Mouse (Mus musculus) v-Abl transformed pro-B cells (cell line): ENCODE results near the gene Clec10a.
"Not testable (repeated sequence)": the region's sequence is repeated elsewhere in the genome, so short reads cannot be mapped to it uniquely, and the experiment has no call there.

Experiments used
- in situ Hi-C, 2 experiments: fragments of 400-800 bp; cut with MboI; formaldehyde crosslinking; loops; one replicate each; pipeline ENCODE4 v1.15.1; 2025; ENCODE audit not compliant: unreplicated experiment in 2 of 2

Gene Clec10a

DNA sequence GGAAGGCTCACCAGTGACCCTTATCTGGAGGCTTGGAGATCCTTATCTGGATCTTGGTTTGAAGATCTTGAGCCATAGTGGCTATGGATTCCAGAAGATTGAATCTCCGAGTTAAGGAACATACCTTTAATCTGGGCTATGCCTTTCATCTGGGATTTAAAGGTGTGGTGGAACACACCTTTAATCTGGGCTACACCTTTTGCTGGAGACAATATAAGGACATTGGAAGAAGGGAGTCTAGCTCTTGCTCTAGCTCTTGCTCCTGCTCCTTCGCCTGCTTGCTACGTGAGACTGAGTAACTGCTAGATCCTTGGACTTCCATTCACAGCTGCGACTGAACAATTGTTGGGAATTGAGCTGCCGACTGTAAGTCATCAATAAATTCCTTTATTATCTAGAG is at the start of gene Clec10a:
Clec10a (plus strand) TSS at position 301 of the 400 bp plus-strand sequence.
- in situ Hi-C loops: not testable (repeated sequence)

GRCm38 (mm10) chr11:70107085-70107484 is 48.9 kb upstream of the Clec10a start:
- in situ Hi-C loops: no loop called here

- in situ Hi-C loops: loop anchor here in 1 of 2 experiments (5.0 to 10.0 kb wide), 2 partner anchors 48 to 175 kb away; partner anchors contain the start of gene Ybx2
These were observed 45.9 kb upstream of the Clec10a start for GRCm38 (mm10) chr11:70110146-70110545.

DNA sequence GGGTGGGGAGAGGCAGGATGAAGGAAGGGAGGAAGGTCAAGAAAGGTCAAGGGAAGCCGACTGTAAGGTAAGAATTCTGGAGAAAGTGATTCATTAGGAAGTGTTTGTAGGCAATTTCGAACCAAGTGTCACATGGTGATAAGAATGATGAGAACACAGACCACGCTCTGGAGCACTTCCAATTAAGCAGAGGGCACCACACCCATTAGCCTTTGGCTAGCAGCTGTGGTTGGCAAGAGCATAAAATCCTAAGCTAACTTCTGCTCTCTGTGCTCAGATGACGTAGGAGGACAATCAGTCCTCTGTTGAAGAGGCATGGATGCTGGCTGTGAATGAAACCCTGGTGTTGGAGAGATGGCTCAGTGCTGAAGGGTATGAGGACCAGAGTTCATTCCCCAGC is 41.4 kb upstream of the Clec10a start:
- in situ Hi-C loops: loop anchor here in 1 of 2 experiments (5.0 to 10.0 kb wide), 2 partner anchors 52 to 180 kb away; partner anchors contain the start of gene Ybx2

- in situ Hi-C loops: loop anchor here in 1 of 2 experiments (10.0 kb wide), 1 partner anchor 181 kb away; the partner anchor contains the start of gene Ybx2
These were observed 40.1 kb upstream of the Clec10a start for GRCm38 (mm10) chr11:70115901-70116300.

DNA sequence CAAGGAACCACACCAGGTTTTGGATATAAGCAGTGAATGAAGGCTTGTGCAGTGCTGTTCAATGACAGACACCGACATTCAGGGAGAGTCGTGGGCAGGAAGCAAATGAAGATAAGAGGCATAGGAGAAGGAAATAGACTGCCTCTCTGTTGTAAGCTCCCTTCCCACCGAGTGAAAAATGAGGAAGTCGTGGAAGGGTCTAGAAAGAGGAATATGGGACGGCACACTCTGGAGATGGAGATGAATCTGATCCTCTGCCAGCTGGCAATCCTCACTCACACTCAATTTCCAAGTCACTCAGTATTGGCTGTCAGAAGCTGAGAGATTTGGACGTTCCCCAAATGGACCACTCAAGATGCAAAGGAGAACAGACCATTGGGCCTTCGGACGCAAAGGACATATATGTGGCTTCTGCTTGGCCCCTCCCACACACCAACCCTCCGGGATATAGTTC is 26.0 kb upstream of the Clec10a start, which contains the start of gene Mgl2:
Mgl2 (plus strand) TSS at position 404 of the 454 bp plus-strand sequence.
- in situ Hi-C loops: no loop called here

- in situ Hi-C loops: not testable (repeated sequence)
These were observed 21.0 kb upstream of the Clec10a start for GRCm38 (mm10) chr11:70135001-70135400.

DNA sequence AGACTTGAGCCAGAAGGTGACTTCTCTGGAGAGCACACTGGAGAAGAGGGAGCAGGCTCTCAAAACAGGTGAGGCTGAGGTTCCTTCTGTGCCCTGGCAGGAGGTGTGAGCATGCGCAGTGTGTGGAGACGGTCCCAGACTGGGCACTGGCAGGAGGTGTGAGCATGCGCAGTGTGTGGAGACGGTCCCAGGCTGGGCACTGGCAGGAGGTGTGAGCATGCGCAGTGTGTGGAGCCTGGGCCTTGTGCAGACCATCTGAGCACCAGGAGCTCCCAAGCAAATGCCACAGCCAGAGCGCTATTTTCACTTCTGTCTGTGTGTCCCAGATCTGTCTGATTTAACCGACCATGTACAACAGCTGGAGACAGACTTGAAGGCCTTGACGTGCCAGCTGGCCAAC is 20.1 kb upstream of the Clec10a start:
- in situ Hi-C loops: not testable (repeated sequence)

DNA sequence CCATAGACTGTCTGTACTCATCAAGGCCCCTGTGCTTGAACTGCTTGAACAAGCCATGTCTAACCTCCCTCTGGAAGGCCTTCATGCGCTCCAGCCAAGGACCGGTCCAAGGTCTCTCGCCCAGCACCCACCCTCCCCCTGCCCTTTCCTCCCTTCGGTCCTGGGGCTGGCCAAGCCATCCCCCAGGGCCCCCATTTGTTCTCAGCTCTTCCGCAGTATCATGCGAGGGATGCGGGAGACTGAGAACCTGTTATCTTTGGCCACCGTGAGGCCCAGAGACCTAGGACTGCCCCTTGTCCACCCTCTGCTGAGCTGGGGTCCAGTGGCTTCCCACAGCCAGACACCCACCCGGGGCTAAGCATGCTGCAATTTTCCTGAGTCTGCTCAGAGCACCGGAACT is 16.8 kb upstream of the Clec10a start:
- in situ Hi-C loops: no loop called here

- in situ Hi-C loops: no loop called here
These were observed 4.9 kb upstream of the Clec10a start for GRCm38 (mm10) chr11:70151072-70151471.

GRCm38 (mm10) chr11:70162336-70162735 is 6.3 kb downstream of the Clec10a start:
- in situ Hi-C loops: no loop called here

DNA sequence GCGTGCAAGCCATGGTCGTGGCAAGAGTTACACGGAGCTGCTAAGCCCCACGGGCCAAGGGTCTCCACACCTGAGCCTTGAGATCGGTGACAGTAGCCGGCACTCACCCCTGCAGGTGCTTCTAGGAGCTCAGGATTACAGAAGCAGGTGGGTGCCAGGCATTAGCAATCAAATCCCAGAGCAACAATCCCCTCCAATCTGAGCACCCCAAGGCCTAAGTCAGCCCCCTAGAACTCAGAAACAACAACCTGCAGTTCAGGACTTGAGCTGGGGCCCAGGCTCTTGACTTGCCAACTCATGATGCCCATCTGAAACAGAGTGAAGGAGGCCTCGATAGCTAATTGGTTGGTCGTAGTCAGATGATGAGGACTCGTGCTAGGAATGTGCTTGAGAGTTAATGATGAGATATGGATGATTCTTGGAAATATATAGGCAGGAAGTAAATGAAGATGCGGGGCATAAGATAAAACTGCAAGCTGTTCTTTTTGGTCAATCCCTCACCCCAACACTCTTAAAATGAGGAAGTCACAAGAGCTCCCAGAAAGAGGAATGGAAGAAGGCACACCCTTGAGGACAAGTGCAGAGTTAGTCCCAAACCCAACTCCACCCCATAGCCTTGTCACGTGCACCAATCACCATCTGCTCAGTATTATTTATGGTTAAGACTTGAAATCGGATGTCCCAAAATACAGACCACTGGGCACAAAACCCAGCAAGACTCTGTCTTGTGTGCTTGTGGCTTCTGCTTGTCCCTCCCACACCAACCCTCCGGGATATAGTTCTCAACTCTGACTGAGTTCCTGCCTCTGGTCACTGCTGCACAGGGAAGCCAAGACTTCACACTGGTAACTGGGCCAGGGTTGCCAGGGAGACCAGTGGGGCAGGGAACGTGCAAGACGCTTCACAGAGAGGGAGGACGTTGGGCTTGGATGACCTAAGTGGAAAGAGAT is 10.2 kb downstream of the Clec10a start:
- in situ Hi-C loops: no loop called here

GRCm38 (mm10) chr11:70168136-70168535 is 12.1 kb downstream of the Clec10a start:
- in situ Hi-C loops: no loop called here

GRCm38 (mm10) chr11:70169471-70169870 is 13.5 kb downstream of the Clec10a start:
- in situ Hi-C loops: not testable (repeated sequence)

GRCm38 (mm10) chr11:70170291-70170690 is 14.3 kb downstream of the Clec10a start:
- in situ Hi-C loops: no loop called here

DNA sequence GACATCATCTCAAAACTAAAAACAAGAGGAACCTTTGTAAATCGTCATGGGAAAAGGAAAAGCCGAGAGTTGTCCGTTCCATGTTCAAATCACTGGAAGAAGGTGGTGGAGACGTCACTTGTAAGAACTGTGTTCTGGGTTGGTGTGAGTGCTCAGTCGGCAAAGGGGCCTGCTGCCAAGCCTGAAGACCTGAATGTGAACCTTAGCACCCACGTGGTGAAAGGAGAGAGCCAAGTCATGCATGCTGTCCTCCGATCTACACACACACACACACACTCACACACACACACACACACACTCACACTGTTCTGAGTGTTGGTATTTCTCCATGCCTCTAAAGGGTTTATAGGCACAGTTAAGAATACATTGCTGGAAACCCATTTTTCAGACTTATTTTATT is 15.2 kb downstream of the Clec10a start:
- in situ Hi-C loops: no loop called here

GRCm38 (mm10) chr11:70171847-70172246 is 15.8 kb downstream of the Clec10a start:
- in situ Hi-C loops: no loop called here

- in situ Hi-C loops: no loop called here
These were observed 16.3 kb downstream of the Clec10a start for GRCm38 (mm10) chr11:70172298-70172697.

DNA sequence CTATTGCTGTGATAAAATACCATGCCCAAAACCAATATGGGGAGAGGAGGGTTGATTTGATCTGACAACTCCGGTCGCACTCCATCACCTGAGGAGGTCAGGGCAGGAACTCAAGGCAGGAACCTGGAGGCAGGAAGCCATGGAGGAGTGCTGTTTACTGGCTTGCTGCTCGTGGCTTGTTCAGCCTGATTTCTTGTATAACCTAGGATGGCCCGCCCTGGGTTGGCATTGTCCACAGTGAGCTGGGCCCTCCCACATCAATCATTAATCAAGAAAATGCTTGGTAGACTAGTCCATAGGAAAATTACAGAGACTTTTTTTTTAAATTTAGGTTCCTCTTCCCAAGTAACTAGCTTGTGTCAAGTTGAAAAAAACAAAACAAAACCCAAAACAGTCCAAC is 18.5 kb downstream of the Clec10a start:
- in situ Hi-C loops: no loop called here

DNA sequence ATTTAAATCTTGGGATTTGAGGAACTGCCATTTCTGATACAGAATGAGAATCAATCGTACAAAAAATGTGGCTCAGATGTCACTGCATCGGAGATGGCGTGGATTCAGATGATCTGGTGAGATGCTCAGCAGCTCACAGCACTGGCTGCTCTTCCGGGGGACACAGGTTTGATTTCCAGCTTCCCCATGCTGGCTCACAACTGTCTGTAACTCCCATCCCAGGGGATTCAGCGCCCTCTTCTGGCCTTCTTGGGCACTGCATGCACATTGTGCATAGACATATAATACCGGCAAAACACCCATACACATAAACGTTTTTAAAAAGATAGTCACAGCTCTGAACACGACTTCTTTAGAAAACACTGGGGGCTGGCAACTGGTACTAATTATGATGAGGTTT is 21.6 kb downstream of the Clec10a start:
- in situ Hi-C loops: loop anchor here in 1 of 2 experiments (25.0 kb wide), 1 partner anchor 465 kb away; no protein-coding TSS in a partner anchor

DNA sequence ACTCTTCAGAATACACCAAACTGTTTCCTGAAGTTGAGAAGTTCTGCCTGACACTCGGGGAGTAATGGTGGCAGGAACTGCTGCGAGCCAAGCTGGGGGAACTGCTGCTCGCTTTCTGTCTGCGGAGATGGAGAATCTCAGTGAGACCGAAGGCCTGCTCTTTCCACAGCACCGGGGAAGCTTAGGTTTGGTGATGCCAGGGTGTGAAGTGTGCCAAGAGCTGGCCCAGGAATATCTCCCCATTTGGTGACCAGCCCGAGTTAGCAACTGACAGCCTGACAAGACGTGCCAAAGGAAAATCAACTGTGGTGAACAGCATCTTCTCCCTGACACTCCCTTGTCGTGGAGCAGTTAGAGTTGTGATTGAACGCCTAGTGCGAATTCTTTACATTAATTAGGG is 22.3 kb downstream of the Clec10a start:
- in situ Hi-C loops: loop anchor here in 1 of 2 experiments (25.0 kb wide), 1 partner anchor 466 kb away; no protein-coding TSS in a partner anchor
